Mouse (Mus musculus): ENCODE results near the gene Cep57.
"Not testable (repeated sequence)": the region's sequence is repeated elsewhere in the genome, so short reads cannot be mapped to it uniquely, and the experiment has no call there.

The Cep57 gene

DNA sequence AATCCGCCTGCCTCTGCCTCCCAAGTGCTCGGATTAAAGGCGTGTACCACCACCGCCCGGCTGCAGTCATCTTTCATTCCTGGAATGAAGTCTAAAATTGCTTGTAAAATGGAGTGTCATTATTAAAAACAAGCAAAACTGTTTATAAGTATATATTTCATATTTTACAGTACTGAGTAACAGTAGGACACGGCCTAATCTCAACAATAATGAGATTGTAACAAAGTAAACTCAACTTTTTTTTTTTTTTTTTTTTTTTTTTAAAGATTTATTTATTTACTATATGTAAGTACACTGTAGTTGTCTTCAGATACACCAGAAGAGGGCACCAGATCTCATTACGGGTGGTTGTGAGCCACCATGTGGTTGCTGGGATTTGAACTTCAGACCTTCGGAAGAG is 36.0 kb downstream of the Cep57 start:
- DNase-seq = not testable (repeated sequence)

DNA sequence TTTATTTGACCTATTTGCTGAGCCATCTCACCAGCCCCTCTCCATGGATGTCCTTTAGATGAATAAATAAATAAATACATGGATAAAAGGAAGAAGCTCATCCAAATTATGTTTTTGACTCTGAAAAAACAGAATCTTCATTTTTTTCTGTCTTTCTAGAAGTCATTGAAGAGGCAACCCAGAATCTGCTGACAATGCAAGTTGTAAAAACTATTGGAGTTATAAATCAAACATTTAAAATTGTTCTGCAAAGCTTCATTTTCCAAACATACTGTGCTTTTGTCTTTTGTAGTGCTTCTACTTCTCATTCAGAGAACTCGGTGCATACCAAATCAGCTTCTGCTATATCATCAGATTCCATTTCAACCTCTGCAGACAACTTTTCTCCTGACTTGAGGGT is 44.9 kb downstream of the Cep57 start:
- DNase-seq = no peak

DNA sequence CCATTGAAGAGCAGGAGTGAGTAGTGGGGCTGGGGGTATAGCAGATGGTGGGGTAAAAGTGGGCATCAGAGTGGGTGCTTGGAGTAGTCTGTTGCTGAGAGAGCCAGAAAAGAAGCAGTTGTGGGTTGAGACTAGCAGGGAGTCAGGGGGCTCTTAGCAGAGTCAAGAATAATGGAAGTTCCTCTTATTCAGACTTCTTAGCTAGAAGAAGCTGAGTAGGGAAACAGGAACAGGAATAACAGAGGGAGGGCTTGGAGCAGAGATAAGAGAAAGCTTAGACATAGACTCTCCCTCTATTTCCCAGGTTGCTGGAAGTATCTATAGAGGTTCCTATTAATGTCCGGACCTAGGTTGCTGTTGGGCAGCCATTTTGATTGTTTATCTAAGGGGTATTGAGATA is 52.2 kb downstream of the Cep57 start:
- no peak for DNase-seq

DNA sequence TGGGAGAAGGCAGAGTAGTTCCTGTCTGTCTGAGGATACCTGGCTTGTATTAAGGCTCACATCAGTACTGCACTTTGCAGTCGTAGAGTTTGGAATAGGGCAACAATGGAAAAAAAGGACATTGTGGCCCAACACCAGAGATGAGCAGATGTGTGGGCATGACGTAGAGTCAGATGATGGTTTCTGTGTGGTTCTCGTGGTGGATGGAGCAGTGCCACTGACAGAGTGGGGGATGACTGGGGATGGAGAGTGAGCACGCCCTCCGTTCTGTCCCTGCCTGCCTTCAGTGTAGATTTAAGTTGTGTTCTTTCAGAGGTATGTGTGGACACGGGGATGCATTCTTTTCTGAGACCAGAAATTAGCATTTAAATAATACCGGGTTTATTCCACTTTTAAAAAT is 60.3 kb downstream of the Cep57 start:
- DNase-seq = no peak

DNA sequence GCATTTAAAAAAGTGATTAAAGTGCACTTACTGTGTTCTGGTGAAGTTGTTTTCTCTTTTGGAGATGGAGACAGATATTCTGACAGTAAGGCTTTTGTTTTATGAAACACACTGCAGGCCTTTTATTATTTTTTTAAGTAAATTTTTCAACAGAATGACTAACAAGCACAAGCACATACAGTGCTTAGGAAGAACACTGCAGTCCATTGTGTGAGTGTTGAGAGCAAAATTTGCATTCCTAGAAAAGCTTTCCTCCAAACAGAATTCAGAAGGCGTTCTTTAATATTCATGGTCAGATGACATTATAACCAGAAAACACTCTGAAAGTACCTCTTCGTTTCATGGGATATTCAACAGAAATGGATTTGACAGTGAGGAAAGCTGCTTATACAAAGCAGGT is 61.3 kb downstream of the Cep57 start:
- no peak for DNase-seq

- no peak for DNase-seq
Measured at GRCm38 (mm10) chr9:13760430-13760829, 66.5 kb downstream of the Cep57 start.

All from right cerebral cortex, postnatal 4 days (tissue).